Comparison of ENCODE assay signal across 17 mouse cellular contexts in the genomic region with DNA sequence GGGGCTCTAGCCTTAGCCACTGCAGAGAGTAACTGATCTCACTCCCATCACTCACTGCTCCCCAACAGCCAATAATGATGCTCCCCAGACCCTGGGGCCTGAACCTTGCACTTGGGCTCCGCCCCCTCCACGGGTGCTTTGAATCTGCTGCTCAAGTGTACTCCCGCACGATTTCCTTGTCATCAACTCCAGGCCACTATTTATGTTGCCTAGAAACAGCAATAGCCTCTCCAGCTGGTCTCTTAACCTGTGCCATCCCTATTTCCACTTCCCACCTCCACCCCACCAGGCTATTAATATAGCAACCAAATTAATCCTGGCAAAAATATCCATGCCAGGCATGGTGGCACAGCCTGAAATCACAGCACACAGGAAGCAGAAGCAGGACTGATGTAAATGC. TPM values are rescaled to one million over a fixed set of nuclear protein-coding genes. Genes with fewer than 3 reads are reported as not detected.
DNase-seq lines count a peak whose midpoint lies in the region; ATAC-seq lines count a peak whose summit lies in the region.
"Had no signal": no experiment of that assay in that cellular context is flagged by ENCODE, and none has a peak within 500 bp of the region (broad histone marks: within the 10 kb centered on the region; RNA-seq: fewer than 3 reads in every experiment).

No protein-coding gene starts in this region.

- H3K4me1 ChIP-seq in kidney, embryonic 14.5 days (ENCODE audit: control insufficient read depth, insufficient read depth, low read length), result no peaks in the 10 kb centered on the region
- H3K4me1 ChIP-seq: neural tube, embryonic 12.5 days had no signal

- H3K27ac ChIP-seq in kidney, embryonic 14.5 days (ENCODE audit: low read depth, low read length), result no peak overlapping the region
- H3K27ac ChIP-seq: liver, embryonic 15.5 days; midbrain, embryonic 12.5 days; neural tube, embryonic 12.5 days had no signal

- H3K4me3 ChIP-seq in kidney, embryonic 14.5 days (ENCODE audit: low read length), result no peak overlapping the region
- H3K4me3 ChIP-seq: liver, embryonic 15.5 days; midbrain, embryonic 12.5 days; neural tube, embryonic 12.5 days had no signal

- intact Hi-C loops in gastrocnemius, postnatal 14 days (cut with DNase I; ENCODE audit: low total_unique reads), result no loop called here

- H3K27me3 ChIP-seq in kidney, embryonic 14.5 days (ENCODE audit: control insufficient read depth, insufficient read depth, low read length), result no peaks in the 10 kb centered on the region
- H3K27me3 ChIP-seq: liver, embryonic 15.5 days; midbrain, embryonic 12.5 days; neural tube, embryonic 12.5 days had no signal

- peaks cover 47% of the 10 kb centered on the region for H3K36me3 ChIP-seq in kidney, embryonic 14.5 days (ENCODE audit: control insufficient read depth, insufficient read depth, low read length)

- no peaks in the 10 kb centered on the region for H3K9me3 ChIP-seq in kidney, embryonic 14.5 days (ENCODE audit: control insufficient read depth, low read length)
- H3K9me3 ChIP-seq: liver, embryonic 15.5 days; midbrain, embryonic 12.5 days; neural tube, embryonic 12.5 days had no signal

- DNase-seq in gastrocnemius, adult 18-20 months (ENCODE audit: low spot score), result peak; percentile 35
- DNase-seq in gastrocnemius, postnatal 14 days, result no peak
- DNase-seq in kidney, adult 18-20 months, result no peak
- peak; percentile 77 for DNase-seq in brain, adult 2 months (ENCODE audit: low read depth, low spot score)
- DNase-seq in cerebellum, postnatal 36 days, result peak; percentile 30 to 34
- no peak for DNase-seq in adrenal gland, adult 2 months
- DNase-seq in layer of hippocampus, postnatal 14 days (ENCODE audit: low spot score in 2 of 2), result no peak
- DNase-seq: kidney, postnatal 4 days; thymus, postnatal 14 days had no signal

- WGBS in kidney, embryonic 14.5 days, result 41% methylated on average over 4 of the region's 4 CpGs

- no peak overlapping the region for H3K9ac ChIP-seq in kidney, embryonic 14.5 days (ENCODE audit: low read depth, low read length)
- H3K9ac ChIP-seq: liver, embryonic 15.5 days; midbrain, embryonic 12.5 days; neural tube, embryonic 12.5 days had no signal

- peak; percentile 20; the same call in 1 of the 2 replicates for ATAC-seq in kidney, embryonic 14.5 days (ENCODE audit: low FRiP score, low TSS enrichment)

- no peak overlapping the region for H3K4me2 ChIP-seq in kidney, embryonic 14.5 days (replicated peaks; ENCODE audit: low read depth, low read length)
- H3K4me2 ChIP-seq: liver, embryonic 15.5 days; midbrain, embryonic 12.5 days; neural tube, embryonic 12.5 days had no signal

RNA-seq across cellular contexts. Expression of a gene that starts 14.7 kb away (rescaled TPM):
- total RNA-seq in gastrocnemius, adult 18-20 months (2021), result under 1 TPM; 0.36 to 0.91 TPM
- under 1 TPM; 0.57 to 0.86 TPM for total RNA-seq in gastrocnemius, postnatal 14 days (2021)
- 2.3 and 3.1 TPM in 2 replicates for polyA plus RNA-seq in kidney, embryonic 14.5 days (2014; fragmentation: Nextera tagmentation; extraction: Ambion mirVana)
- 1 to 10 TPM; 3.7 to 4.9 TPM for total RNA-seq in adrenal gland, adult 2 months (2021)
- polyA plus RNA-seq in adrenal gland, adult 2 months (2012; rRNA removed), result 2.3 and 3.8 TPM in 2 replicates
- 1 to 10 TPM; 3.7 TPM for total RNA-seq in layer of hippocampus, postnatal 14 days (2021)

RNA-seq across cellular contexts. Expression of a gene that starts 26.9 kb away (rescaled TPM):
- total RNA-seq in gastrocnemius, adult 18-20 months (2021), result not detected
- not detected for total RNA-seq in gastrocnemius, postnatal 14 days (2021)
- 0.16 and 0.17 TPM in 2 replicates for polyA plus RNA-seq in kidney, embryonic 14.5 days (2014; fragmentation: Nextera tagmentation; extraction: Ambion mirVana)
- total RNA-seq in adrenal gland, adult 2 months (2021), result not detected
- not detected in 2 replicates for polyA plus RNA-seq in adrenal gland, adult 2 months (2012; rRNA removed)
- total RNA-seq in layer of hippocampus, postnatal 14 days (2021), result not detected
- total RNA-seq: adrenal gland, postnatal 10 days; gastrocnemius, postnatal 4 days; left cerebral cortex, postnatal 25 days had no signal
- polyA plus RNA-seq: forebrain, embryonic 11.5 days; liver, embryonic 15.5 days; midbrain, embryonic 12.5 days; neural tube, embryonic 12.5 days had no signal

RNA-seq across cellular contexts. Expression of a gene that starts 32.1 kb away (rescaled TPM):
- 1 to 10 TPM; 7.4 to 9.5 TPM for total RNA-seq in gastrocnemius, adult 18-20 months (2021)
- total RNA-seq in gastrocnemius, postnatal 14 days (2021), result 10 to 100 TPM; 11.3 to 16.0 TPM
- 39.6 and 57.5 TPM in 2 replicates for polyA plus RNA-seq in kidney, embryonic 14.5 days (2014; fragmentation: Nextera tagmentation; extraction: Ambion mirVana)
- 10 to 100 TPM; 48.8 to 53.9 TPM for total RNA-seq in adrenal gland, adult 2 months (2021)
- polyA plus RNA-seq in adrenal gland, adult 2 months (2012; rRNA removed), result 87.7 and 97.8 TPM in 2 replicates
- 10 to 100 TPM; 25.8 to 26.8 TPM for total RNA-seq in layer of hippocampus, postnatal 14 days (2021)

RNA-seq across cellular contexts. Expression of a gene that starts 32.1 kb away (rescaled TPM):
- total RNA-seq in gastrocnemius, adult 18-20 months (2021), result 1 to 10 TPM; 5.5 to 7.0 TPM
- total RNA-seq in gastrocnemius, postnatal 14 days (2021), result 1 to 10 TPM; 8.2 to 8.3 TPM
- polyA plus RNA-seq in kidney, embryonic 14.5 days (2014; fragmentation: Nextera tagmentation; extraction: Ambion mirVana), result 15.5 and 37.2 TPM in 2 replicates
- 10 to 100 TPM; 16.6 to 28.1 TPM for total RNA-seq in adrenal gland, adult 2 months (2021)
- polyA plus RNA-seq in adrenal gland, adult 2 months (2012; rRNA removed), result 2.4 and 4.8 TPM in 2 replicates
- total RNA-seq in layer of hippocampus, postnatal 14 days (2021), result 10 to 100 TPM; 29.8 to 30.5 TPM

RNA-seq across cellular contexts. Expression of a gene that starts 47.2 kb away (rescaled TPM):
- 1 to 10 TPM; 3.0 to 5.8 TPM for total RNA-seq in gastrocnemius, adult 18-20 months (2021)
- 1 to 10 TPM; 4.4 to 9.5 TPM for total RNA-seq in gastrocnemius, postnatal 14 days (2021)
- 3.4 and 13.2 TPM in 2 replicates for polyA plus RNA-seq in kidney, embryonic 14.5 days (2014; fragmentation: Nextera tagmentation; extraction: Ambion mirVana)
- total RNA-seq in adrenal gland, adult 2 months (2021), result 10 to 100 TPM; 14.6 to 21.1 TPM
- polyA plus RNA-seq in adrenal gland, adult 2 months (2012; rRNA removed), result 2.3 and 3.4 TPM in 2 replicates
- 10 to 100 TPM; 20.0 to 20.9 TPM for total RNA-seq in layer of hippocampus, postnatal 14 days (2021)

Comparison
In these comparisons a context has a peak if more than half of its experiments do, and no peak if none do; other contexts are left out.
1. DNase-seq: peak in gastrocnemius, adult 18-20 months (single experiment), brain, adult 2 months (single experiment) and cerebellum, postnatal 36 days (2 of 2); none in gastrocnemius, postnatal 14 days (single experiment), kidney, adult 18-20 months (single experiment), adrenal gland, adult 2 months (single experiment) and layer of hippocampus, postnatal 14 days (0 of 2).